Mouse (Mus musculus) lung, postnatal 0 days (tissue): ENCODE results near the gene Gkn2.

Source experiments
- CTCF ChIP-seq: IDR thresholded peaks from 2 replicates; pipeline ENCODE4 v1.5.1; 2016; ENCODE audit warnings: antibody characterized with exemption, mild to moderate bottlenecking
- EP300 ChIP-seq: IDR thresholded peaks from 2 replicates; pipeline ENCODE4 v1.6.1; 2016; ENCODE audit warnings: antibody characterized with exemption, mild to moderate bottlenecking, control low read depth

GRCm38 (mm10) chr6:87332380-87332779 is 40.8 kb upstream of the Gkn2 start:
- TF ChIP-seq CTCF = no peak
- no peak for TF ChIP-seq EP300
